Mouse (Mus musculus) stomach, postnatal 0 days (tissue): ENCODE data around the gene Zmpste24.

Source experiments
- CTCF ChIP-seq: IDR thresholded peaks from 2 replicates; pipeline ENCODE4 v1.5.1; 2016; ENCODE audit warnings: antibody characterized with exemption, low read depth, mild to moderate bottlenecking, moderate library complexity
- EP300 ChIP-seq: optimal IDR thresholded peaks from 2 replicates; pipeline ENCODE3; 2016; ENCODE audit warnings: antibody characterized with exemption

DNA sequence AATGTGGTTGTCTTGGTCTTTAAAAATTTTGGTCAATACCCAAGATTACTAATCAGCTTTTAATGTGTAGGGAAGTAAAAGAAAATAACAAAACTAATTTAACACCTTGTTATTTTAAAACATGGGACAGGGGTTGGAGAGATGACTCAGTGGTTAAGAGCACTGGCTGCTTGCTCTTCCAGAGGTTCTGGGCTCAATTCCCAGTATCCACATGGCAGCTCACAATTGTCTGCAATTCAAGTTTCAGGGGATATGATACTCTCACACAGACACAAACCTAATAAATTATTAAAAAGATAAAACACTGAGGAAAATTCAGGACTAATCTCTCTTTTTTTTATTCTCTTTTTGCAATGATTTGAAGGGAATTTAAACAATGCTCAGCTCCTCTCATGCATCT lies 13.5 kb downstream of the Zmpste24 start:
- no peak for TF ChIP-seq EP300
- no peak for TF ChIP-seq CTCF
